Mouse (Mus musculus) kidney, postnatal 0 days (tissue): Measurements from ENCODE around the gene Dnase1l3. TPM values are rescaled to one million over a fixed set of nuclear protein-coding genes. Genes with fewer than 3 reads are reported as not detected.

ENCODE experiments used
- ATAC-seq: fragments of 200-750 bp; cut with Nextera tagmentation; replicated peaks from 2 replicates; pipeline ENCODE4 v1.8.0; 2017; ENCODE audit warnings: low read depth, moderate number of reproducible peaks, moderate TSS enrichment, moderate library complexity; ENCODE audit not compliant: low FRiP score
- DNase-seq: peaks from one replicate; pipeline ENCODE4 v3.0.0-alpha.2; 2016; ENCODE audit warnings: low spot score
- H3K27ac ChIP-seq: fragments of 300-500 bp; sonication (generic); 2 replicates; pipeline ENCODE4 v1.5.1; 2014; ENCODE audit warnings: mild to moderate bottlenecking
- H3K27me3 ChIP-seq: fragments of 300-500 bp; sonication (generic); 2 replicates; pipeline ENCODE4 v1.6.1; 2014; ENCODE audit warnings: low read length, mixed read lengths; ENCODE audit not compliant: insufficient read depth
- H3K36me3 ChIP-seq: fragments of 300-500 bp; sonication (generic); 2 replicates; pipeline ENCODE4 v1.6.1; 2014; ENCODE audit warnings: low read length, mixed read lengths; ENCODE audit not compliant: insufficient read depth
- H3K4me1 ChIP-seq: fragments of 300-500 bp; sonication (generic); replicated peaks from 2 replicates; pipeline ENCODE4 v1.6.1; 2014; ENCODE audit warnings: antibody characterized with exemption, low read length, mixed read lengths; ENCODE audit not compliant: insufficient read depth
- H3K4me2 ChIP-seq: fragments of 300-500 bp; sonication (generic); 2 replicates; pipeline ENCODE4 v1.6.1; 2014; ENCODE audit warnings: mild to moderate bottlenecking, low read length, moderate library complexity, mixed read lengths
- H3K4me3 ChIP-seq: fragments of 300-500 bp; sonication (generic); replicated peaks from 2 replicates; pipeline ENCODE4 v1.5.1; 2014; ENCODE audit warnings: low read depth, low read length
- H3K9ac ChIP-seq: fragments of 300-500 bp; sonication (generic); 2 replicates; pipeline ENCODE4 v1.6.1; 2014; ENCODE audit warnings: low read depth, low read length
- H3K9me3 ChIP-seq: fragments of 300-500 bp; sonication (generic); replicated peaks from 2 replicates; pipeline ENCODE4 v1.6.1; 2016; ENCODE audit warnings: low read length, inconsistent platforms, mixed read lengths
- CTCF ChIP-seq: IDR thresholded peaks from 2 replicates; pipeline ENCODE4 v1.5.1; 2016; ENCODE audit warnings: antibody characterized with exemption, low read depth, mild to moderate bottlenecking, moderate library complexity
- WGBS: fragments of 180-500 bp; shearing (Covaris S2); extraction: QIAGEN DNeasy Blood & Tissue Kit; methylation state at CpG from one replicate; pipeline ENCODE4 v1.1.7; 2014; 5-methylcytosine and 5-hydroxymethylcytosine counted together
- polyA plus RNA-seq: library from polyadenylated mRNA; unstranded; fragments of >200 nt; fragmentation: Nextera tagmentation; extraction: Ambion mirVana; gene quantifications from 2 replicates; pipeline ENCODE4 v1.2.1, GENCODE M21; 2015

The Dnase1l3 gene
- polyA plus RNA-seq, 1 experiment from 2014 or later = 0.25 TPM

DNA sequence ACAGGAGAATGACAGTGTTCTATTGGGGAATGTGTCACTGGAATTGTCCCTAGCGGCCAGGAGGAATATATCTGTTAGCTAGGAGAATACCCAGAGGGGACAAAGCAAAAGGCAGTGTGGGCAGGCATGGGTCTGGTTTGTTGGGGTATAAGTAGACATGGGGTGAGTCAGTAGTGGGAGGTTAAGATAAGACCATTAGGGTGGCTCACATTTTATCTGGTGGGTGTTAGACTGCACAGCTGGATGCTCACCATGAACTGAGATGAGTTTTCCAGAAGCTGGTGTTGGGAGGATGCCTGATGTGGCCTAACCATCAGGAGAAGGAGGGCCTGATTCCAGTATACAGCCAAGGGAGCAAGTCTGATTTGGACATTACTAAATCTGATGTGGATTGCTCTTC lies 22.6 kb upstream of the Dnase1l3 start:
- ATAC-seq = no peak
- Histone ChIP-seq H3K27ac (0 out of 2 replicates have a peak overlapping the region, but pooled peaks have one; percentile 19), H3K4me2 (no peak overlapping the region), H3K4me1 (no peaks in the 10 kb centered on the region), H3K9ac (no peak overlapping the region), H3K4me3 (no peak overlapping the region), H3K9me3 (no peaks in the 10 kb centered on the region), H3K36me3 (no peaks in the 10 kb centered on the region), H3K27me3 (no peaks in the 10 kb centered on the region)
- no peak for TF ChIP-seq CTCF
- DNase-seq = no peak
- 70% methylated on average over 1 of the region's 1 CpGs for WGBS

- WGBS = 60% methylated on average over 6 of the region's 6 CpGs
- peak overlapping the region; percentile 57 for H3K27ac ChIP-seq
- no peak for TF ChIP-seq CTCF
- H3K4me2 ChIP-seq = no peak overlapping the region
- no peaks in the 10 kb centered on the region for H3K9me3 ChIP-seq
- H3K4me3 ChIP-seq = no peak overlapping the region
- DNase-seq (no peak), ATAC-seq (peak; percentile 74)
- no peak overlapping the region for H3K9ac ChIP-seq
- H3K36me3 ChIP-seq = no peaks in the 10 kb centered on the region
- no peaks in the 10 kb centered on the region for H3K27me3 ChIP-seq
- no peaks in the 10 kb centered on the region for H3K4me1 ChIP-seq
Measured at GRCm38 (mm10) chr14:8016276-8016675, 21.9 kb upstream of the Dnase1l3 start.

DNA sequence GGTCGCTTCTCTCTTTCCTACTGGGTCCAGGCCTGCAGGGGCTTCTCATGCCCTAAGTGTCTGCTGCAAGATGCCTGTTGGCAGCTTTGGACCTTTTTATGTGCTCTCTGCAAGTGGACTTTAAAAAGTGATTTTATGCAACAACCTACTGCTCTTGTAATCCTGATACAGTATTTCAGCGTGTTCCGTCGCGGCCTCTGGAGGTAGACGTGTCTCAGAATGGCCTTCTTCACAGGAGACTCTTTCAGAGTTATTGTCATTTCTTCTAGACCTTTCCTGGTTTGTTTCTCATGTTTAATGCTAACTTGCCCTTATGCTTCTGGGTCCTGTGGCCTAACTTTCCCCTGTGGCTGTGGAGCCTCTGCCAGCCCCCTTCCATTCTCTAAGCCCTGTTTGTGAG lies 21.4 kb upstream of the Dnase1l3 start:
- H3K4me2 ChIP-seq = no peak overlapping the region
- H3K4me1 ChIP-seq = no peaks in the 10 kb centered on the region
- DNase-seq = no peak
- no peaks in the 10 kb centered on the region for H3K9me3 ChIP-seq
- H3K36me3 ChIP-seq = no peaks in the 10 kb centered on the region
- no peaks in the 10 kb centered on the region for H3K27me3 ChIP-seq
- TF ChIP-seq CTCF = no peak
- H3K4me3 ChIP-seq = no peak overlapping the region
- H3K27ac ChIP-seq = peak overlapping the region; percentile 57
- no peak overlapping the region for H3K9ac ChIP-seq
- ATAC-seq = no peak
- WGBS = 88% methylated on average over 6 of the region's 6 CpGs

GRCm38 (mm10) chr14:8011938-8012337 lies 17.6 kb upstream of the Dnase1l3 start:
- Histone ChIP-seq H3K27ac (no peak overlapping the region), H3K9ac (no peak overlapping the region), H3K4me1 (no peaks in the 10 kb centered on the region), H3K4me3 (no peak overlapping the region), H3K4me2 (no peak overlapping the region), H3K27me3 (no peaks in the 10 kb centered on the region), H3K9me3 (no peaks in the 10 kb centered on the region), H3K36me3 (no peaks in the 10 kb centered on the region)
- ATAC-seq (no peak), DNase-seq (no peak)
- TF ChIP-seq CTCF = no peak
- WGBS = 71% methylated on average over 6 of the region's 6 CpGs

DNA sequence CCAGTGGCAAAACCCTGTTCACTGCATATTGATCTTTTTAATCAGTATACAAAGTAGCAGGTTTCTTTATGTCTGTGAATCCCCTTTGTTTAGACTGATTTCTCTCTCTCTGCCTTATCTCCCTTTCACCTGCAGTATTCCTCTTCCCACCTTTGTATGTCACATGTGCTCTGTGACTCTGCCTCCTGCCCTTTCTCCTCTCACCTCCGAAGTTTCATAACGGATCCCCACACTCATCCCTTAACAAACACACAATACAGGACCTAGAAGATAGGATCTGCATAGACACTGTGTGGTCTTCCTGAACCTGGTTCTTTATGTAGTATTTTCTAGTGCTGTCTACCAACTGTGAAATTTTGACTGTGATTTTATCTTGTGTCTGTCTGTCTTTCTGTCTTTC lies 16.9 kb upstream of the Dnase1l3 start:
- ATAC-seq = no peak
- DNase-seq = no peak
- no peaks in the 10 kb centered on the region for H3K36me3 ChIP-seq
- no peak overlapping the region for H3K27ac ChIP-seq
- no peaks in the 10 kb centered on the region for H3K4me1 ChIP-seq
- H3K4me3 ChIP-seq = no peak overlapping the region
- H3K9ac ChIP-seq = no peak overlapping the region
- WGBS = 88% methylated on average over 2 of the region's 2 CpGs
- no peaks in the 10 kb centered on the region for H3K9me3 ChIP-seq
- H3K4me2 ChIP-seq = no peak overlapping the region
- no peaks in the 10 kb centered on the region for H3K27me3 ChIP-seq
- TF ChIP-seq CTCF = no peak

GRCm38 (mm10) chr14:8007923-8008322 lies 13.6 kb upstream of the Dnase1l3 start:
- Histone ChIP-seq H3K27ac (no peak overlapping the region), H3K9ac (no peak overlapping the region), H3K4me1 (0 out of 2 replicates have a peak, but pooled peaks cover 10% of the 10 kb centered on the region), H3K9me3 (no peaks in the 10 kb centered on the region), H3K27me3 (no peaks in the 10 kb centered on the region), H3K4me2 (no peak overlapping the region), H3K4me3 (no peak overlapping the region), H3K36me3 (no peaks in the 10 kb centered on the region)
- 84% methylated on average over 10 of the region's 10 CpGs for WGBS
- TF ChIP-seq CTCF = no peak
- DNase-seq = no peak
- no peak for ATAC-seq

DNA sequence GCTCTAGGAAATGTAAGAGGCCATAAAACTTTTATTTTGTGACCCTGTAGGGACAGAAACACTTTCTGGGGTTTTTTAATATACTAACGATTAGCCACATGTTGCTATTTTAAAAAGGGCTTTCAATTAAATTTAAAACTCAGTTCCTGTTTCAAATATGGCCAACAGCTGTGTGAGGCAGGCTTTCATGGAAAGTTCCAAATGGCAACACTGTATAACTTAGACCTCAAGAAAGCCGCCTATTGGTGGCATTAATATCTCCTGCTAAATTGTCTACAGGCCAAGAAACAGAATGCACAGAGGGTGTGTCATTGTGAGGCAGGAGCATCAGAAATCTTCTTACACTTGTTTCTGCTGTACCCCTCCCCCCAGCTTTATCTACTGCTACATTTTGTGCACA lies 13.1 kb upstream of the Dnase1l3 start:
- 0 out of 2 replicates have a peak, but pooled peaks have one; percentile 10 for TF ChIP-seq CTCF
- H3K4me1 ChIP-seq = peaks cover 10% of the 10 kb centered on the region; the same call in 1 of the 2 replicates
- 47% methylated on average over 2 of the region's 2 CpGs for WGBS

More for the DNA sequence above, 13.1 kb upstream of the Dnase1l3 start:
- DNase-seq (peak; percentile 70), ATAC-seq (no peak)
- H3K4me3 ChIP-seq = no peak overlapping the region
- no peak overlapping the region for H3K27ac ChIP-seq
- no peaks in the 10 kb centered on the region for H3K9me3 ChIP-seq
- H3K36me3 ChIP-seq = no peaks in the 10 kb centered on the region
- no peak overlapping the region for H3K4me2 ChIP-seq
- H3K9ac ChIP-seq = no peak overlapping the region
- no peaks in the 10 kb centered on the region for H3K27me3 ChIP-seq
